Mouse (Mus musculus): Measurements from ENCODE around the gene Mgp.

Gene Mgp

GRCm38 (mm10) chr6:136848971-136849370, 26.7 kb downstream of the Mgp start:
- no peak for DNase-seq

GRCm38 (mm10) chr6:136848399-136848798, 27.2 kb downstream of the Mgp start:
- no peak for DNase-seq

DNA sequence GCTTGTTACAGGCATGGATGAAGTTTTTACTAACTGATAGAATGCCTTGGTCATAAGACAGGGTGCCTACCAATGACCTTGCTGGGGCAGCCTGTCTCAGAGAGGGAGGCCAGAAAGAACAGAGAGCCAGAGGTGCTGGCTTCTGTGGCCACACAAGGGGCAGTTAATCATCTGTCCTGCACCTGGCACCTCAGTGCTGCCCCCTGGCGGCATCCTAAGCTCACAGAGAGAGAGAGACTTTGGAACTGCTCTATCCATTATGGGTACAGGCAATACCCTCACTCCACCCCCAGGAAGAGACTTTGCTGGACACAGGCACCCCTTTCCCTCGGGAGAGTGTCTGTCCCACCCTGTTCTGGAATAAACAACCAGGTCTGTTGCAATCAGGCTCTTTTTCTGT, 27.8 kb downstream of the Mgp start:
- peak; percentile 64 for DNase-seq

GRCm38 (mm10) chr6:136847267-136847666, 28.4 kb downstream of the Mgp start:
- no peak for DNase-seq

DNA sequence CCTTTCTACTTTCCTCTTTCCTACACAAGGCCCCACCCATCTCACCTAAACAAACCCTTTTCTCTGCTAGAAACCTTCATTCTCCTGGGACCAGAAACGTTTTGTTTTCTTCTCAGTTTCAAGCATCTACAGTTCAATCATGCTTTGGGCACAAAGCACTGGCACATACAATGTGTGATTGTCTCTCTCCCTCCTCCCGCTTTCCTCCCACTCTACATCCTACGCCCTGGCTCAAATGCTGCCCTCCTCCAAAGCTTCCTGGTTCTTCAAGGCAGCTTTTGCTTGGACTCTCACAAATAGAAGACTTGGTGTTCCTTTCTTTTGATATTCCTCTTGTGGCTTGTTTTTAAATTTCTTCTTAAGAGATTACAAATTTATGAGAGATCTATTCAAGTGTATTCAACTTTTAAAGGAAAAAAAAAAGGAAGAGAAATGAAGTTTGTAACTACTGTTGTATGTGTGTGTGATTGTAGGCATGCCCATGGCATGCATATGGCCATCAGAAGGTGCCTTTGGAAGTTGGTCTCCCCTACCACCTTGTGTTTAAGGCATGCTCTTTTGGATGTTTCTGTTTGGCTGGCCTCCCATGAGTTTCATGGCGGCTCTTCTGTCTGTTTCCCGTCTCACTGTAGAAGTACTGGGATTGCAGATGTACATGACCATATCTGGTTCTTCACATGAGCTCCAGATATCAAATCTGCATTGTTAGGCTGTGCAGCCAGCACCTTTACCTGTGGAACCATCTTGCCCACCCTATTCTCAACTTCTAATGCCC, 29.7 kb downstream of the Mgp start:
- no peak for DNase-seq

- DNase-seq: no peak
Measured at GRCm38 (mm10) chr6:136844903-136845302, 30.7 kb downstream of the Mgp start.

DNA sequence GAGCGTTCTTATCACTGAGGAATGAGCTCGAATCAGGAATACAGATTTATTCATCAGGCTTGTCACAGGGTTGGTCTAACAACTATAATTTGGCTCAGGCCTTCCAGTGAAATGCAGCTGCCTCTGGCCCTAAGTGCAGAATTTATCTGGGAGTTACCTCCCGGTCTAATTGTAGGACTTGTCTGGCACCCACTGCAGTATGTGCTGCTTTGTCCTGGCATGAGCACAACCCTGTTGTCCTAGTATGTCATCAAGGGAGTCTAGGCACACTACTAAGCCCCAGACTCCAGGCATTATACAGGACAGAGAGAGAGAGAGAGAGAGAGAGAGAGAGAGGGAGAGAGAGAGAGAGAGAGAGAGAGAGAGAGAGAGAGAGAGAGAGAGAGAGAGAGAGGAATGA, 38.3 kb downstream of the Mgp start:
- DNase-seq: no peak

GRCm38 (mm10) chr6:136835352-136835751, 40.3 kb downstream of the Mgp start, which contains the start of gene Smco3:
Gene Smco3 (minus strand): TSS chr6:136835452.
- no peak for DNase-seq

DNA sequence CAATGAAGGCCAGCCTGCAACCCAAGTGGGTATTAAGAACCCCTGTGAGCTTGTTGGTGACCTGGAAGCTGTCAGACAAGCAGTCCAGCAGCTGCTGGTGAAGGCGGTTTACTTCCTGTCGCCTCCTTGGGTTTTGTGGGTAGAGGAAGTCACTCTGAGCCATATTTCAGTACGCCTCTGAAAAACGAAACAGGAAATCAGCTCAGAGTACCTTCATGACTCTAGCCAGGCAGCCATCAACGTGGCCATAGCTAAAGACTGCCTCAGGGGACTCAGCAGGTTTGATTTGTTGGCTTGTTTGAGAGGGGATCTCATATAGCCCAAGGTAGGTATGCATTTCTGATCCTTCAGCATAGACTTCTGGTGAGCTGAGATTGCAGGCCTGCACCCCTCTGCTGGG, 43.9 kb downstream of the Mgp start:
- DNase-seq: peak; percentile 49

- no peak for DNase-seq
Measured at GRCm38 (mm10) chr6:136828681-136829080, 46.9 kb downstream of the Mgp start.

DNA sequence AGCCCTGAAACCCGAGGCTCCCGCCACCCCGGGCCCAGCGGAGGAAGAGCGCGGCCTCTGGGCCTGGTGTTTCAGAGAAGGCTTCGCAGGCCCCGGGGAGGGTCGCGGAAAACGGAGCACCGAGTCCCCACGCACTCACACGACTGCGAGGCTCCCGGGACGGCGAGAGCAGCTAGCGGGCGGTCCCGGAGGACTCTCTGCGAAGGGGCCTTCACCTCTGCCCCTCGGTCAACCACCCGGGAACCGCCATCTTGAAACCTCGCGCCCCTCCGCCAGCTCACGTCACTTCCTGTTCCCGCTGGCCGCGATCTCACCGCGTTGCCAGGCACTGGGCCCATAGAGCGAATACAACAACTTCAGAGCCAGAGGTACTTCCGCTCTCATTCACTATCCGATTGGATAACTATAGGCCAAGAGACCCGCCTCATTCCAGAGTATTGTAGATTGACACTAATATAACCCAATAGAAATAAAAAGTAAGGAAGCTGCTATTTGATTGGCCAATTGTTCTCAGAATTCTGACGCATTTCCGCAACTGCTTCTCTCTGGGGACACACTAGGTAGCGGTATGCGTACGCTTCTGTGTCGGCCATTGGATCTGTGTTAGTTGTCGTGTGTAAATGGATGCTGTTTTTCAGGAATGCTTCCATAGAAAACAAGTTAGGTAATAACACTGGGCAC, 47.6 kb downstream of the Mgp start, which contains the start of gene Wbp11:
TSS of gene Wbp11 (minus strand) at position 353 of the 681 bp plus-strand sequence.
- peak; percentile 93 for DNase-seq

- DNase-seq: no peak
Measured at GRCm38 (mm10) chr6:136827516-136827880, 48.1 kb downstream of the Mgp start, which contains the start of gene BC049715. Gene BC049715 (plus strand): TSS chr6:136827626.

DNA sequence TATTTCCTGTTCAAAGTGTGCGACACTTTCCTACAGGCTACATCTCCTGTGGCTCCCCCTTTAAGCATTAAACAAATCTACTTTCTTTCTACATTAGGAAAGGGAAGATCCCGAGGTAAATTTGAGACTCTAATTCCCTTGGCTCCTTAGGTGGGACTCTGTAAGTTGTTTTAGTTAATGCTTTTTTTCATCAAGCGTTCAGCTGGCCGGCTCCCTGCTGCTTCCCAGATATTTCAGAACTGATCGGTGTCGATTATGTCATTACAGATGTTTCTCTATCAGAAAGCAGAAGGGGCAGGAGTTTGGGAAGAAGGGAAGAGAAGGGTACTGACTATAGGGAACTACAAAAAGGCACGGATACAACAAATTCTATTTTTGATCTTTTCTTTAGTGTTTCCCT, 48.5 kb downstream of the Mgp start:
- DNase-seq: no peak

- no peak for DNase-seq
Measured at GRCm38 (mm10) chr6:136824987-136825386, 50.6 kb downstream of the Mgp start.
